ENCODE assay signal across 8 mouse cellular contexts in the genomic region with DNA sequence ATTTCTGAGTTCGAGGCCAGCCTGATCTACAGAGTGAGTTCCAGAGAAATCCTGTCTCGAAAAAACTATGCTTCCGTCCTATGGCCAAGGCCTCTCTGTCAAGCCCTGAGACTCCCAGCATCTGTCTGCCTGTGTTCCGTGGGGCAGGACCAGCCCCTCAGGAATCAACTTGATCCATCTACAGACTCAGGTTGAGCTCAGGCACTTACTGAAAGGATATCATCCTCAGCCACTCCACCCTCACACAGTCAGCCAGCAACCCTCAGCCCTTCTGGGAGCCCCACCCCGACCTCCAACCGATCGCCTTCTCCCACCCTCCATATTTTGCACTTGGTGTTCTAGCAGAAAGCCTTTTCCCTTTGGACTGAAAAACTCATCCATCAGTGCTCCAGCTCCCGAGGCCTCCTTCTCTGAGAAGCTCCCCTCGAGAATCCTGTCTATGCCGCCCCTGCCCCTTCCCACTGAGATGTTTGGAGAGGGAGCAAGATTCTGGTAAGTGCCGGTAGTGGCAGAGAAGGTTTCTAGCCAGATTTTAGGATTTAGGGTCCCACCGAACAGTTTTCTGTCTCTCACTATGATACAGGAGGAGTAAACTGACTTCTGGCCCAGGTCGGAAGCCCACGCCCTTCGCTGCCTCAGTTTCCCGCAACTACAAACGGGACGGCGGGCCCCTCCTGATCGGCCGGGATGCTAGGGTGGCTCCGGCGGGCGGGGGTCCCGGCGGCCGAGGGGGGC. TPM values are rescaled to one million over a fixed set of nuclear protein-coding genes. Genes with fewer than 3 reads are reported as not detected.
DNase-seq lines count a peak whose midpoint lies in the region; ATAC-seq and TF ChIP-seq lines count a peak whose summit lies in the region.

No protein-coding gene starts in this region.

- H3K36me3 ChIP-seq in ES-Bruce4 (ENCODE audit: control insufficient read depth, insufficient read depth, low read length, poor library complexity, severe bottlenecking), result no peaks in the 10 kb centered on the region
- H3K36me3 ChIP-seq in hindbrain, embryonic 12.5 days, result no peaks in the 10 kb centered on the region

- TF ChIP-seq EP300 in ES-Bruce4 (IDR thresholded peaks at IDR 0.05; ENCODE audit: insufficient read depth, low read depth, low read length), result no peak

- no peak for ATAC-seq in hindbrain, embryonic 12.5 days (ENCODE audit: low FRiP score)
- ATAC-seq in frontal cortex, adult (ENCODE audit: low TSS enrichment), result no peak

- TF ChIP-seq CTCF in gastrocnemius, adult 2 months (IDR thresholded peaks at IDR 0.05), result no peak
- TF ChIP-seq CTCF in ES-Bruce4 (IDR thresholded peaks at IDR 0.05; ENCODE audit: low read depth, low read length), result no peak

- TF ChIP-seq POLR2A in ES-Bruce4 (IDR thresholded peaks at IDR 0.05; ENCODE audit: insufficient read depth, low read length), result no peak

- H3K4me1 ChIP-seq in ES-Bruce4 (ENCODE audit: control insufficient read depth, insufficient read depth, low read length), result peaks cover 4% of the 10 kb centered on the region
- peaks cover 29% of the 10 kb centered on the region for H3K4me1 ChIP-seq in hindbrain, embryonic 12.5 days

- peak overlapping the region; percentile 87 for H3K9ac ChIP-seq in ES-Bruce4 (ENCODE audit: low read depth, poor library complexity, severe bottlenecking)
- H3K9ac ChIP-seq in hindbrain, embryonic 12.5 days, result peak overlapping the region; percentile 60

- peak overlapping the region; percentile 56 for H3K4me2 ChIP-seq in hindbrain, embryonic 12.5 days (replicated peaks)

- intact Hi-C loops in gastrocnemius, adult 2 months (cut with DNase I), result loop anchor here (2.0 to 5.0 kb wide), 3 partner anchors 64 to 153 kb away; partner anchors contain the start of genes Cbarp and Stk11

- H3K4me3 ChIP-seq in gastrocnemius, adult 2 months, result peak overlapping the region; percentile 88
- H3K4me3 ChIP-seq in ES-Bruce4 (ENCODE audit: low read depth, low read length), result peak overlapping the region; percentile 84
- H3K4me3 ChIP-seq in hindbrain, embryonic 12.5 days, result peak overlapping the region; percentile 47

- DNase-seq in gastrocnemius, adult 2 months, result no peak
- no peak for DNase-seq in gastrocnemius, postnatal 25 days
- peak; percentile 14 for DNase-seq in lung, postnatal 25 days (ENCODE audit: low spot score)
- no peak for DNase-seq in cerebellum, postnatal 36 days
- DNase-seq in right cerebral cortex, postnatal 4 days, result no peak

- H3K27ac ChIP-seq in gastrocnemius, adult 2 months, result peak overlapping the region; percentile 99
- peak overlapping the region; percentile 26 for H3K27ac ChIP-seq in ES-Bruce4 (ENCODE audit: insufficient read depth, low read length)
- H3K27ac ChIP-seq in hindbrain, embryonic 12.5 days, result peak overlapping the region; percentile 35; the same call in 1 of the 2 replicates

- no peaks in the 10 kb centered on the region for H3K9me3 ChIP-seq in ES-Bruce4 (replicated peaks; ENCODE audit: control insufficient read depth, insufficient read depth, low read length, poor library complexity, severe bottlenecking)
- H3K9me3 ChIP-seq in hindbrain, embryonic 12.5 days (replicated peaks), result 0 out of 2 replicates have a peak, but pooled peaks cover 3% of the 10 kb centered on the region

- H3K27me3 ChIP-seq in ES-Bruce4 (ENCODE audit: control insufficient read depth, insufficient read depth, low read length, poor library complexity, severe bottlenecking), result no peaks in the 10 kb centered on the region
- H3K27me3 ChIP-seq in hindbrain, embryonic 12.5 days, result peaks cover 46% of the 10 kb centered on the region

- 7% methylated on average over 27 of the region's 27 CpGs for WGBS in hindbrain, embryonic 12.5 days

RNA-seq across cellular contexts. Expression of gene Cnn2, which starts 0.4 kb away (rescaled TPM):
- total RNA-seq in gastrocnemius, adult 2 months (2021), result 1 to 10 TPM; 3.9 to 9.7 TPM
- 1 to 10 TPM; 8.5 to 9.4 TPM for total RNA-seq in gastrocnemius, postnatal 25 days (2021)
- 156 and 164 TPM in 2 replicates for polyA plus RNA-seq in ES-Bruce4 (2011; ENCODE audit: insufficient read depth, insufficient read length, low read depth, missing spikeins)
- 178 and 204 TPM in 2 replicates for polyA plus RNA-seq in hindbrain, embryonic 12.5 days (2016; fragmentation: Nextera tagmentation; extraction: Ambion mirVana)

RNA-seq across cellular contexts. Expression of gene Tmem259, which starts 3.8 kb away (rescaled TPM):
- total RNA-seq in gastrocnemius, adult 2 months (2021), result 10 to 100 TPM; 70.9 to 75.1 TPM
- total RNA-seq in gastrocnemius, postnatal 25 days (2021), result 10 to 100 TPM; 70.1 to 80.6 TPM
- 54.6 and 61.1 TPM in 2 replicates for polyA plus RNA-seq in ES-Bruce4 (2011; ENCODE audit: insufficient read depth, insufficient read length, low read depth, missing spikeins)
- 23.1 and 25.5 TPM in 2 replicates for polyA plus RNA-seq in hindbrain, embryonic 12.5 days (2016; fragmentation: Nextera tagmentation; extraction: Ambion mirVana)

RNA-seq across cellular contexts. Expression of gene Abca7, which starts 8.4 kb away (rescaled TPM):
- 1 to 10 TPM; 6.7 to 7.2 TPM for total RNA-seq in gastrocnemius, adult 2 months (2021)
- total RNA-seq in gastrocnemius, postnatal 25 days (2021), result 1 to 10 TPM; 4.9 to 5.7 TPM
- polyA plus RNA-seq in ES-Bruce4 (2011; ENCODE audit: insufficient read depth, insufficient read length, low read depth, missing spikeins), result 10.6 and 11.0 TPM in 2 replicates
- polyA plus RNA-seq in hindbrain, embryonic 12.5 days (2016; fragmentation: Nextera tagmentation; extraction: Ambion mirVana), result 6.9 and 7.7 TPM in 2 replicates

RNA-seq across cellular contexts. Expression of gene Grin3b, which starts 17.4 kb away (rescaled TPM):
- under 1 TPM; 0.25 to 0.28 TPM for total RNA-seq in gastrocnemius, adult 2 months (2021)
- total RNA-seq in gastrocnemius, postnatal 25 days (2021), result not detected
- polyA plus RNA-seq in ES-Bruce4 (2011; ENCODE audit: insufficient read depth, insufficient read length, low read depth, missing spikeins), result not detected in 2 replicates
- 0.23 and 0.44 TPM in 2 replicates for polyA plus RNA-seq in hindbrain, embryonic 12.5 days (2016; fragmentation: Nextera tagmentation; extraction: Ambion mirVana)

RNA-seq across cellular contexts. Expression of gene Wdr18, which starts 28.0 kb away (rescaled TPM):
- 10 to 100 TPM; 19.7 to 22.0 TPM for total RNA-seq in gastrocnemius, adult 2 months (2021)
- total RNA-seq in gastrocnemius, postnatal 25 days (2021), result 10 to 100 TPM; 16.4 to 18.0 TPM
- polyA plus RNA-seq in ES-Bruce4 (2011; ENCODE audit: insufficient read depth, insufficient read length, low read depth, missing spikeins), result 47.6 and 55.3 TPM in 2 replicates
- polyA plus RNA-seq in hindbrain, embryonic 12.5 days (2016; fragmentation: Nextera tagmentation; extraction: Ambion mirVana), result 89.4 and 100 TPM in 2 replicates

Comparison
In these comparisons a context has a peak if more than half of its experiments do, and no peak if none do; other contexts are left out.
1. H3K27ac ChIP-seq: peak in every context shown above with its lines; median percentile 99 in gastrocnemius, adult 2 months; 35 in hindbrain, embryonic 12.5 days; 26 in ES-Bruce4.